Mouse (Mus musculus) cortical plate, adult 2 months (tissue): Measurements from ENCODE around the gene Irak1bp1.

Source experiments
- CTCF ChIP-seq: fragments of 200-500 bp; IDR thresholded peaks from 2 replicates; pipeline ENCODE4 v1.5.1; 2011; ENCODE audit warnings: mild to moderate bottlenecking, control low read depth, low read length; ENCODE audit not compliant: insufficient read depth; ENCODE audit errors: extremely low read depth
- POLR2A ChIP-seq: fragments of 200-500 bp; IDR thresholded peaks from 2 replicates; pipeline ENCODE4 v1.6.1; 2011; ENCODE audit warnings: mild to moderate bottlenecking, low read length, control low read depth; ENCODE audit not compliant: insufficient read depth; ENCODE audit errors: extremely low read depth

- no peak for TF ChIP-seq CTCF
- TF ChIP-seq POLR2A, result no peak
Measured at GRCm38 (mm10) chr9:82829007-82829689, at the start of gene Irak1bp1.
